Mouse (Mus musculus): Measurements from ENCODE around the gene Csmd2.

GRCm38 (mm10) chr4:128397804-128398203 lies 410.1 kb downstream of the Csmd2 start:
- TF ChIP-seq CTCF (IDR thresholded peaks at IDR 0.05; ENCODE audit: borderline replicate concordance, insufficient read depth, low read depth, low read length) (no peak), POLR2A (IDR thresholded peaks at IDR 0.05; ENCODE audit: borderline replicate concordance, insufficient read depth, low read length) (no peak)
